Mouse (Mus musculus) heart, adult 2 months (tissue): ENCODE measurements around the gene Slc23a2.

Source experiments
- CTCF ChIP-seq: fragments of 200-600 bp; IDR thresholded peaks from 2 replicates; pipeline ENCODE4 v1.8.1; 2022; ENCODE audit warnings: antibody characterized with exemption, mild to moderate bottlenecking, moderate library complexity
- EP300 ChIP-seq: fragments of 200-500 bp; IDR thresholded peaks from 2 replicates; pipeline ENCODE4 v1.6.1; 2011; ENCODE audit warnings: low read depth, low read length, control low read depth; ENCODE audit not compliant: insufficient read depth
- POLR2A ChIP-seq: fragments of 200-500 bp; IDR thresholded peaks from 2 replicates; pipeline ENCODE4 v1.6.1; 2011; ENCODE audit warnings: mild to moderate bottlenecking, low read depth, low read length, control low read depth; ENCODE audit not compliant: insufficient read depth

GRCm38 (mm10) chr2:132177406-132177805 is 32.5 kb upstream of the Slc23a2 start:
- TF ChIP-seq POLR2A, result no peak
- no peak for TF ChIP-seq CTCF
- no peak for TF ChIP-seq EP300
